Mouse (Mus musculus) kidney, embryonic 14.5 days (tissue): ENCODE data around the gene Stoml1. TPM values are rescaled to one million over a fixed set of nuclear protein-coding genes. Genes with fewer than 3 reads are reported as not detected.

Experiments
- ATAC-seq: fragments of 200-750 bp; cut with Nextera tagmentation; 2 replicates; pipeline ENCODE4 v1.8.0; 2017; ENCODE audit warnings: moderate number of reproducible peaks, mild to moderate bottlenecking, moderate TSS enrichment, moderate library complexity; ENCODE audit not compliant: low FRiP score, low TSS enrichment
- H3K27ac ChIP-seq: fragments of 300-500 bp; sonication (generic); 2 replicates; pipeline ENCODE4 v1.5.1; 2014; ENCODE audit warnings: low read depth, mild to moderate bottlenecking, low read length, moderate library complexity, mixed read lengths
- H3K27me3 ChIP-seq: fragments of 300-500 bp; sonication (generic); 2 replicates; pipeline ENCODE4 v1.6.1; 2014; ENCODE audit warnings: mild to moderate bottlenecking, low read length; ENCODE audit not compliant: control insufficient read depth, insufficient read depth
- H3K36me3 ChIP-seq: fragments of 300-500 bp; sonication (generic); 2 replicates; pipeline ENCODE4 v1.6.1; 2014; ENCODE audit warnings: low read length, mixed read lengths; ENCODE audit not compliant: control insufficient read depth, insufficient read depth
- H3K4me1 ChIP-seq: fragments of 300-500 bp; sonication (generic); 2 replicates; pipeline ENCODE4 v1.6.1; 2014; ENCODE audit warnings: low read length, mixed read lengths; ENCODE audit not compliant: control insufficient read depth, insufficient read depth
- H3K4me2 ChIP-seq: fragments of 300-500 bp; sonication (generic); replicated peaks from 2 replicates; pipeline ENCODE4 v1.6.1; 2014; ENCODE audit warnings: low read depth, mild to moderate bottlenecking, low read length
- H3K4me3 ChIP-seq: fragments of 300-500 bp; sonication (generic); 2 replicates; pipeline ENCODE4 v1.5.1; 2014; ENCODE audit warnings: mild to moderate bottlenecking, low read length
- H3K9ac ChIP-seq: fragments of 300-500 bp; sonication (generic); 2 replicates; pipeline ENCODE4 v1.6.1; 2014; ENCODE audit warnings: low read depth, mild to moderate bottlenecking, low read length, moderate library complexity
- H3K9me3 ChIP-seq: fragments of 300-500 bp; sonication (generic); 2 replicates; pipeline ENCODE4 v1.6.1; 2016; ENCODE audit warnings: low read length; ENCODE audit not compliant: control insufficient read depth
- WGBS: fragments of 180-500 bp; shearing (Covaris S2); extraction: QIAGEN DNeasy Blood & Tissue Kit; methylation state at CpG from one replicate; pipeline ENCODE4 v1.1.7; 2014; 5-methylcytosine and 5-hydroxymethylcytosine counted together
- polyA plus RNA-seq: library from polyadenylated mRNA; unstranded; fragments of >200 nt; fragmentation: Nextera tagmentation; extraction: Ambion mirVana; gene quantifications from 2 replicates; pipeline ENCODE4 v1.2.1, GENCODE M21; 2014

Gene Stoml1
- polyA plus RNA-seq, 1 experiment from 2014 or later: 29.8 TPM

- Histone ChIP-seq H3K9me3 (no peaks in the 10 kb centered on the region), H3K36me3 (no peaks in the 10 kb centered on the region), H3K4me1 (peaks cover 32% of the 10 kb centered on the region), H3K4me3 (no peak overlapping the region), H3K4me2 (no peak overlapping the region), H3K9ac (no peak overlapping the region), H3K27me3 (no peaks in the 10 kb centered on the region), H3K27ac (no peak overlapping the region)
- ATAC-seq: no peak
- WGBS: 51% methylated on average over 2 of the region's 2 CpGs
Measured at GRCm38 (mm10) chr9:58299356-58299799, 46.4 kb downstream of the Stoml1 start.

- H3K36me3 ChIP-seq: no peaks in the 10 kb centered on the region
- H3K9ac ChIP-seq: no peak overlapping the region
- H3K27me3 ChIP-seq: no peaks in the 10 kb centered on the region
- no peak overlapping the region for H3K4me2 ChIP-seq
- no peak for ATAC-seq
- no peak overlapping the region; the same call in 1 of the 2 replicates for H3K27ac ChIP-seq
- WGBS: 50% methylated on average over 5 of the region's 5 CpGs
- H3K9me3 ChIP-seq: no peaks in the 10 kb centered on the region
- H3K4me1 ChIP-seq: peaks cover 37% of the 10 kb centered on the region
- H3K4me3 ChIP-seq: no peak overlapping the region
Measured at GRCm38 (mm10) chr9:58303115-58303514, 50.2 kb downstream of the Stoml1 start.

- Histone ChIP-seq H3K9ac (no peak overlapping the region), H3K4me3 (no peak overlapping the region), H3K36me3 (no peaks in the 10 kb centered on the region), H3K27ac (no peak overlapping the region; the same call in 1 of the 2 replicates), H3K4me2 (no peak overlapping the region), H3K4me1 (peaks cover 44% of the 10 kb centered on the region), H3K9me3 (no peaks in the 10 kb centered on the region), H3K27me3 (no peaks in the 10 kb centered on the region)
- ATAC-seq: no peak
- 31% methylated on average over 8 of the region's 8 CpGs for WGBS
Measured at GRCm38 (mm10) chr9:58303599-58304271, 50.8 kb downstream of the Stoml1 start.

- H3K4me3 ChIP-seq: no peak overlapping the region
- H3K4me2 ChIP-seq: no peak overlapping the region
Measured at GRCm38 (mm10) chr9:58305686-58306085, 52.7 kb downstream of the Stoml1 start.

GRCm38 (mm10) chr9:58308395-58308794, 55.4 kb downstream of the Stoml1 start:
- no peaks in the 10 kb centered on the region for H3K9me3 ChIP-seq
- no peaks in the 10 kb centered on the region for H3K36me3 ChIP-seq
- WGBS: 30% methylated on average over 6 of the region's 6 CpGs
- H3K9ac ChIP-seq: peak overlapping the region; percentile 23; the same call in 1 of the 2 replicates
- H3K4me3 ChIP-seq: no peak overlapping the region
- ATAC-seq: no peak
- H3K4me2 ChIP-seq: no peak overlapping the region
- H3K27me3 ChIP-seq: peaks cover 12% of the 10 kb centered on the region; the same call in 1 of the 2 replicates
- peaks cover 46% of the 10 kb centered on the region for H3K4me1 ChIP-seq
- no peak overlapping the region for H3K27ac ChIP-seq

More at GRCm38 (mm10) chr9:58305686-58306085, 52.7 kb downstream of the Stoml1 start:
- H3K27me3 ChIP-seq: no peaks in the 10 kb centered on the region
- H3K36me3 ChIP-seq: no peaks in the 10 kb centered on the region
- WGBS: 17% methylated on average over 6 of the region's 6 CpGs
- H3K4me1 ChIP-seq: peaks cover 45% of the 10 kb centered on the region
- peak; percentile 58; the same call in 1 of the 2 replicates for ATAC-seq
- H3K9ac ChIP-seq: no peak overlapping the region
- no peaks in the 10 kb centered on the region for H3K9me3 ChIP-seq
- H3K27ac ChIP-seq: peak overlapping the region; percentile 3; the same call in 1 of the 2 replicates

- Histone ChIP-seq H3K4me3 (no peak overlapping the region; the same call in 1 of the 2 replicates), H3K36me3 (no peaks in the 10 kb centered on the region), H3K4me1 (peaks cover 46% of the 10 kb centered on the region), H3K27me3 (peaks cover 12% of the 10 kb centered on the region; the same call in 1 of the 2 replicates), H3K9me3 (no peaks in the 10 kb centered on the region), H3K9ac (no peak overlapping the region), H3K4me2 (peak overlapping the region; percentile 26; the same call in 1 of the 2 replicates), H3K27ac (no peak overlapping the region)
- ATAC-seq: no peak
- WGBS: 71% methylated on average over 14 of the region's 14 CpGs
Measured at GRCm38 (mm10) chr9:58310043-58310660, 57.2 kb downstream of the Stoml1 start.

- no peak overlapping the region for H3K27ac ChIP-seq
- peaks cover 40% of the 10 kb centered on the region for H3K4me1 ChIP-seq
- peak overlapping the region; percentile 48 for H3K4me3 ChIP-seq
- H3K9me3 ChIP-seq: no peaks in the 10 kb centered on the region
- peak overlapping the region; percentile 64; the same call in 1 of the 2 replicates for H3K9ac ChIP-seq
- ATAC-seq: peak; percentile 6; the same call in 1 of the 2 replicates
- H3K27me3 ChIP-seq: peaks cover 12% of the 10 kb centered on the region; the same call in 1 of the 2 replicates
- WGBS: 58% methylated on average over 33 of the region's 33 CpGs
- no peaks in the 10 kb centered on the region for H3K36me3 ChIP-seq
- H3K4me2 ChIP-seq: peak overlapping the region; percentile 82
Measured at GRCm38 (mm10) chr9:58311191-58311910, 58.4 kb downstream of the Stoml1 start.
